ENCODE assay signal across 10 mouse cellular contexts in genomic region chrX:93654218-93655002, GRCm38 (mm10). TPM values are rescaled to one million over a fixed set of nuclear protein-coding genes. Genes with fewer than 3 reads are reported as not detected.
A peak's percentile ranks its signal among the peaks of the same experiment; 100 is the strongest.
DNase-seq lines count a peak whose midpoint lies in the region; ATAC-seq and TF ChIP-seq lines count a peak whose summit lies in the region.
"Had no signal": no experiment of that assay in that cellular context is flagged by ENCODE, and none has a peak within 500 bp of the region (broad histone marks: within the 10 kb centered on the region; RNA-seq: fewer than 3 reads in every experiment).

Gene Pcyt1b (plus strand): TSS chrX:93654863.

- no peaks in the 10 kb centered on the region for H3K9me3 ChIP-seq in hindbrain, embryonic 14.5 days (ENCODE audit: control insufficient read depth, low read length)

- H3K4me2 ChIP-seq in hindbrain, embryonic 14.5 days (replicated peaks), result no peak within 1 kb of the TSS

- no peak for TF ChIP-seq CTCF in brain, embryonic 14.5 days (IDR thresholded peaks at IDR 0.05; ENCODE audit: borderline replicate concordance, extremely low read depth, insufficient read depth, insufficient read length)

- H3K9ac ChIP-seq in hindbrain, embryonic 14.5 days, result no peak within 1 kb of the TSS

- ATAC-seq in hindbrain, embryonic 14.5 days (ENCODE audit: low FRiP score), result no peak
- ATAC-seq in megakaryocyte-erythroid progenitor cell, adult 5-6 weeks (replicated peaks; ENCODE audit: low FRiP score, low TSS enrichment, poor library complexity, severe bottlenecking), result peak; percentile 30; the same call in 1 of the 2 replicates

- no peaks in the 10 kb centered on the region for H3K27me3 ChIP-seq in hindbrain, embryonic 14.5 days (ENCODE audit: control insufficient read depth, insufficient read depth, low read length)

- H3K36me3 ChIP-seq in hindbrain, embryonic 14.5 days (replicated peaks; ENCODE audit: control insufficient read depth, insufficient read depth), result no peaks in the 10 kb centered on the region

- no peak for TF ChIP-seq POLR2A in brain, embryonic 14.5 days (IDR thresholded peaks at IDR 0.05; ENCODE audit: borderline replicate concordance, extremely low read depth, insufficient read depth, insufficient read length, poor library complexity, severe bottlenecking)

- WGBS in hindbrain, embryonic 14.5 days, result 23% methylated on average over 3 of the region's 3 CpGs

- no peak within 1 kb of the TSS for H3K4me3 ChIP-seq in hindbrain, embryonic 14.5 days (replicated peaks; ENCODE audit: low read length)

- DNase-seq in embryo, embryonic 10 days (ENCODE audit: low spot score), result peak; percentile 31
- no peak for DNase-seq in embryo, embryonic 9.5 days (ENCODE audit: extremely low spot score)
- DNase-seq in brain, embryonic 14.5 days (ENCODE audit: low read depth), result peak; percentile 37
- DNase-seq in hindbrain, embryonic 14.5 days (ENCODE audit: low spot score), result no peak
- no peak for DNase-seq in adrenal gland, adult 18-20 months (ENCODE audit: low spot score in 2 of 2)
- no peak for DNase-seq in gastrocnemius, postnatal 36 days
- DNase-seq in right cerebral cortex, postnatal 36 days (ENCODE audit: low spot score in 2 of 2), result no peak
- DNase-seq: kidney, postnatal 10 days; lung, adult 2 months had no signal

- no peaks in the 10 kb centered on the region for H3K4me1 ChIP-seq in hindbrain, embryonic 14.5 days (replicated peaks; ENCODE audit: control insufficient read depth, insufficient read depth, low read length)

- intact Hi-C loops in gastrocnemius, postnatal 36 days (cut with DNase I), result no loop called here

- H3K27ac ChIP-seq in hindbrain, embryonic 14.5 days, result no peak within 1 kb of the TSS

RNA-seq across cellular contexts. Expression of gene Pcyt1b, which starts in this region (rescaled TPM):
- 20.4 and 29.1 TPM in 2 replicates for polyA plus RNA-seq in brain, embryonic 14.5 days (2012; rRNA removed)
- polyA plus RNA-seq in hindbrain, embryonic 14.5 days (2014; fragmentation: Nextera tagmentation; extraction: Ambion mirVana), result 19.5 and 19.7 TPM in 2 replicates
- 8.0 and 10.8 TPM in 2 replicates for total RNA-seq in megakaryocyte-erythroid progenitor cell, adult 5-6 weeks (2014; fragmentation: Nextera tagmentation)
- 8.1 and 31.5 TPM in 2 replicates for total RNA-seq in megakaryocyte-erythroid progenitor cell, adult 5-6 weeks (2017)
- 1 to 10 TPM in 1 of 2 experiments, under 1 TPM in 1; 0.48 to 1.5 TPM for total RNA-seq in adrenal gland, adult 18-20 months (2021)
- total RNA-seq in gastrocnemius, postnatal 36 days (2021), result under 1 TPM in 1 of 2 experiments, not detected in 1; 0.10 TPM

Comparison
In these comparisons a context has a peak if more than half of its experiments do, and no peak if none do; other contexts are left out.
1. DNase-seq: peak in embryo, embryonic 10 days (single experiment) and brain, embryonic 14.5 days (single experiment); none in embryo, embryonic 9.5 days (single experiment), hindbrain, embryonic 14.5 days (single experiment), adrenal gland, adult 18-20 months (0 of 2), gastrocnemius, postnatal 36 days (0 of 2) and right cerebral cortex, postnatal 36 days (0 of 2).